Mouse (Mus musculus): Measurements from ENCODE around the gene Cel.

GRCm38 (mm10) chr2:28527436-28528353 lies 35.5 kb downstream of the Cel start:
- no peak for TF ChIP-seq CTCF (conservative IDR thresholded peaks at IDR 0.05; ENCODE audit: low read length)
- TF ChIP-seq NANOG (IDR thresholded peaks at IDR 0.05; ENCODE audit: borderline replicate concordance, low read length) = no peak
- no peak for TF ChIP-seq POU5F1 (IDR thresholded peaks at IDR 0.05; ENCODE audit: borderline replicate concordance, low read length)

All from E14TG2a.4 (cell line).